Mouse (Mus musculus) MEL (cell line): Measurements from ENCODE around the gene Kirrel3. TPM values are rescaled to one million over a fixed set of nuclear protein-coding genes. Genes with fewer than 3 reads are reported as not detected.

Experiments used
- DNase-seq: peaks from one replicate; pipeline ENCODE4 v3.0.0; 2011; ENCODE audit warnings: low read depth, low spot score
- H3K27ac ChIP-seq: 2 replicates; pipeline ENCODE4 v1.5.1; 2012; ENCODE audit warnings: low read depth, mild to moderate bottlenecking, control low read depth, low read length, moderate library complexity; ENCODE audit not compliant: control insufficient read depth
- H3K27me3 ChIP-seq, 2 experiments: fragments of 150-350 bp in 1 of 2; sonication (generic) in 1 of 2; 2 replicates each; pipeline ENCODE4 v1.6.1; 2012; ENCODE audit warnings: low read length in 2 of 2, mild to moderate bottlenecking in 2 of 2, improper control_type of control experiment in 1 of 2, moderate library complexity in 1 of 2; ENCODE audit not compliant: insufficient read depth in 2 of 2, control insufficient read depth in 1 of 2
- H3K36me3 ChIP-seq, 2 experiments: 2 replicates each; pipeline ENCODE4 v1.6.1; 2012 to 2014; ENCODE audit warnings: low read length in 2 of 2, improper control_type of control experiment in 1 of 2, inconsistent platforms in 1 of 2, mild to moderate bottlenecking in 1 of 2; ENCODE audit not compliant: insufficient read depth in 2 of 2, control insufficient read depth in 1 of 2
- H3K4me1 ChIP-seq, 2 experiments: fragments of 150-350 bp in 1 of 2; sonication (generic) in 1 of 2; 2 replicates each; pipeline ENCODE4 v1.6.1; 2012; ENCODE audit warnings: low read length in 2 of 2, improper control_type of control experiment in 1 of 2, mild to moderate bottlenecking in 1 of 2; ENCODE audit not compliant: insufficient read depth in 2 of 2, control insufficient read depth in 1 of 2
- H3K4me3 ChIP-seq, 2 experiments: fragments of 150-350 bp in 1 of 2; sonication (generic) in 1 of 2; 2 replicates each; pipeline ENCODE4 v1.5.1; 2012; ENCODE audit warnings: low read depth in 2 of 2, low read length in 2 of 2, mild to moderate bottlenecking in 2 of 2, moderate library complexity in 2 of 2, control low read depth in 1 of 2, improper control_type of control experiment in 1 of 2; ENCODE audit not compliant: control insufficient read depth in 1 of 2, insufficient read depth in 1 of 2
- H3K79me2 ChIP-seq: 2 replicates; pipeline ENCODE4 v1.6.1; 2012; ENCODE audit warnings: mild to moderate bottlenecking, low read length, moderate library complexity; ENCODE audit not compliant: control insufficient read depth, poor library complexity, insufficient read depth
- H3K9ac ChIP-seq: 2 replicates; pipeline ENCODE4 v1.6.1; 2012; ENCODE audit warnings: low read depth, mild to moderate bottlenecking, control low read depth, low read length, moderate library complexity; ENCODE audit not compliant: control insufficient read depth, poor library complexity, severe bottlenecking
- H3K9me3 ChIP-seq: fragments of 150-350 bp; sonication (generic); replicated peaks from 2 replicates; pipeline ENCODE4 v1.6.1; 2012; ENCODE audit warnings: mild to moderate bottlenecking, low read length, improper control_type of control experiment, moderate library complexity; ENCODE audit not compliant: insufficient read depth
- BHLHE40 ChIP-seq: IDR thresholded peaks from 2 replicates; pipeline ENCODE4 v1.6.1; 2012; ENCODE audit warnings: low read depth, mild to moderate bottlenecking, inconsistent platforms, low read length, improper control_type of control experiment, borderline replicate concordance
- CTCF ChIP-seq, 3 experiments: IDR thresholded peaks in 2 of 3; conservative IDR thresholded peaks in 1 of 3; 2 replicates each; pipeline ENCODE4 v1.5.1; 2011 to 2012; ENCODE audit warnings: low read length in 3 of 3, low read depth in 2 of 3, mild to moderate bottlenecking in 2 of 3, improper control_type of control experiment in 1 of 3, inconsistent platforms in 1 of 3, mixed read lengths in 1 of 3, moderate library complexity in 1 of 3; ENCODE audit not compliant: control insufficient read depth in 1 of 3, insufficient read depth in 1 of 3, poor library complexity in 1 of 3, severe bottlenecking in 1 of 3
- ELF1 ChIP-seq: IDR thresholded peaks from 2 replicates; pipeline ENCODE4 v1.6.1; 2014; ENCODE audit warnings: low read depth, mild to moderate bottlenecking, inconsistent platforms, low read length, improper control_type of control experiment, moderate library complexity
- EP300 ChIP-seq, 2 experiments: IDR thresholded peaks; 2 replicates each; pipeline ENCODE4 v1.6.1; 2011; ENCODE audit warnings: improper control_type of control experiment in 2 of 2, low read length in 2 of 2, low read depth in 1 of 2, mild to moderate bottlenecking in 1 of 2
- ETS1 ChIP-seq: IDR thresholded peaks from 2 replicates; pipeline ENCODE4 v1.6.1; 2012; ENCODE audit warnings: low read depth, mild to moderate bottlenecking, inconsistent platforms, low read length, improper control_type of control experiment, moderate library complexity
- GABPA ChIP-seq: IDR thresholded peaks from 2 replicates; pipeline ENCODE4 v1.6.1; 2012; ENCODE audit warnings: low read depth, mild to moderate bottlenecking, inconsistent platforms, low read length, improper control_type of control experiment, moderate library complexity
- GATA1 ChIP-seq: IDR thresholded peaks from 2 replicates; pipeline ENCODE4 v1.6.1; 2011; ENCODE audit warnings: low read depth, low read length, improper control_type of control experiment
- HCFC1 ChIP-seq: IDR thresholded peaks from 2 replicates; pipeline ENCODE4 v1.6.1; 2012; ENCODE audit warnings: low read depth, mild to moderate bottlenecking, inconsistent platforms, low read length, improper control_type of control experiment, moderate library complexity
- JUND ChIP-seq: IDR thresholded peaks from 2 replicates; pipeline ENCODE4 v1.6.1; 2011; ENCODE audit warnings: low read depth, mild to moderate bottlenecking, improper control_type of control experiment, low read length
- MYB ChIP-seq: IDR thresholded peaks from 2 replicates; pipeline ENCODE4 v1.6.1; 2011; ENCODE audit warnings: mild to moderate bottlenecking, low read depth, low read length, improper control_type of control experiment
- NRF1 ChIP-seq: IDR thresholded peaks from 2 replicates; pipeline ENCODE4 v1.6.1; 2014; ENCODE audit warnings: low read depth, mild to moderate bottlenecking, inconsistent platforms, low read length, improper control_type of control experiment, moderate library complexity; ENCODE audit not compliant: poor library complexity, insufficient read depth, severe bottlenecking
- POLR2A ChIP-seq, 2 experiments: IDR thresholded peaks; 2 replicates each; pipeline ENCODE4 v1.6.1; 2011 to 2012; ENCODE audit warnings: low read length in 2 of 2, mild to moderate bottlenecking in 2 of 2, control low read depth in 1 of 2, improper control_type of control experiment in 1 of 2, low read depth in 1 of 2, moderate library complexity in 1 of 2; ENCODE audit not compliant: control insufficient read depth in 1 of 2, insufficient read depth in 1 of 2, poor library complexity in 1 of 2
- POLR2AphosphoS5 ChIP-seq: IDR thresholded peaks from 2 replicates; pipeline ENCODE4 v1.6.1; 2012; ENCODE audit warnings: low read depth, borderline replicate concordance, mild to moderate bottlenecking, inconsistent platforms, low read length, moderate library complexity, mixed read lengths
- RAD21 ChIP-seq: IDR thresholded peaks from 2 replicates; pipeline ENCODE4 v1.6.1; 2011; ENCODE audit warnings: mild to moderate bottlenecking, low read depth, low read length, improper control_type of control experiment
- TAL1 ChIP-seq: IDR thresholded peaks from 2 replicates; pipeline ENCODE4 v1.6.1; 2012; ENCODE audit warnings: mild to moderate bottlenecking, inconsistent platforms, low read length, moderate library complexity, mixed read lengths
- UBTF ChIP-seq: IDR thresholded peaks from 2 replicates; pipeline ENCODE4 v1.6.1; 2012; ENCODE audit warnings: low read depth, mild to moderate bottlenecking, inconsistent platforms, low read length, improper control_type of control experiment, moderate library complexity, borderline replicate concordance; ENCODE audit not compliant: insufficient read depth
- ZC3H11A ChIP-seq: IDR thresholded peaks from 2 replicates; pipeline ENCODE4 v1.6.1; 2012; ENCODE audit warnings: low read depth, mild to moderate bottlenecking, inconsistent platforms, low read length, improper control_type of control experiment
- ZKSCAN1 ChIP-seq: IDR thresholded peaks from 2 replicates; pipeline ENCODE4 v1.6.1; 2012; ENCODE audit warnings: low read depth, mild to moderate bottlenecking, inconsistent platforms, low read length, improper control_type of control experiment, moderate library complexity
- ZMIZ1 ChIP-seq: IDR thresholded peaks from 2 replicates; pipeline ENCODE4 v1.6.1; 2012; ENCODE audit warnings: low read depth, mild to moderate bottlenecking, inconsistent platforms, low read length, improper control_type of control experiment, moderate library complexity
- polyA plus RNA-seq, 2 experiments: library from polyadenylated mRNA; stranded (reverse) in 1 of 2; unstranded in 1 of 2; fragments of >175 nt in 1 of 2; fragments of >200 nt in 1 of 2; gene quantifications; 2 replicates each; pipeline versions ENCODE4 v1.2.1 to v1.2.4; 2012; ENCODE audit warnings: low replicate concordance in 2 of 2, low read depth in 1 of 2; ENCODE audit not compliant: insufficient read length in 2 of 2, insufficient read depth in 1 of 2, missing spikeins in 1 of 2
- total RNA-seq: library from RNA; depleted of rRNA; stranded (reverse); fragments of 300-350 nt; gene quantifications from 2 replicates; pipeline ENCODE4 v1.2.3, GENCODE M21; 2012

Gene Kirrel3
- total and polyA plus RNA-seq, 3 experiments: 0.06 TPM; not detected in 2

- Histone ChIP-seq H3K36me3 (peaks cover 6 to 28% of the 10 kb centered on the region in 2 experiments), H3K4me1 (peaks cover 4 to 29% of the 10 kb centered on the region in 2 experiments), H3K9ac (no peak overlapping the region), H3K79me2 (peaks cover 10% of the 10 kb centered on the region), H3K9me3 (no peaks in the 10 kb centered on the region), H3K27me3 (no peaks in the 10 kb centered on the region), H3K27ac (peak overlapping the region; percentile 16; the same call in 1 of the 2 replicates), H3K4me3 (no peak overlapping the region)
- peak; percentile 47 for DNase-seq
- TF ChIP-seq ZMIZ1 (no peak), CTCF (IDR thresholded peaks at IDR 0.05 in 2 of 3, conservative IDR thresholded peaks at IDR 0.05 in 1 of 3; ENCODE audit: control insufficient read depth in 1 of 3, insufficient read depth in 1 of 3, low read depth in 2 of 3, low read length in 3 of 3, poor library complexity in 1 of 3, severe bottlenecking in 1 of 3) (no peak), POLR2AphosphoS5 (no peak), TAL1 (no peak), POLR2A (IDR thresholded peaks at IDR 0.05; ENCODE audit: control insufficient read depth in 1 of 2, insufficient read depth in 1 of 2, low read depth in 1 of 2, low read length in 2 of 2, poor library complexity in 1 of 2) (no peak), ELF1 (peak; percentile 28; the same call in 1 of the 2 replicates), EP300 (IDR thresholded peaks at IDR 0.05; ENCODE audit: low read depth in 1 of 2, low read length in 2 of 2) (peak in 1 of 2 experiments; percentile 16; a peak in 1 of 4 replicates), ZKSCAN1 (no peak), RAD21 (no peak), GABPA (no peak)
These were observed 570.9 kb downstream of the Kirrel3 start for GRCm38 (mm10) chr9:35056611-35057010.

DNA sequence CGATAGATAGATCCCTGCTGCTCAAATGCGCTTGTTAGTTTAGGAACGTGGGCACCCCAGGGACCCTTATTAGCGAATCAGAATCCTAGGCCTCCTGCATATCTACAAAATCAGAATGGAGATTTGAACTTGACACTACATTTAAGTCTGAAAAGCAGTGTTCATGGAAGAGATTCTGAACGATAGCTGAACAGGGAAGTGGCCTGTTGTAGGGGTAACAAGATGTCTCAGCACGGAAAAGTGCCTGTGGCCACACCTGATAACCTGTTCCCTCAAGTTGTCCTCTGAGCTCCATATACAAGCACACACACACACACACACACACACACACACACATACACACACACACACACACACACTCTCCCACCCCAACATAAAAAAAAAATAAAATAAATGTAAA lies 571.9 kb downstream of the Kirrel3 start:
- TF ChIP-seq GATA1: no peak
- Histone ChIP-seq H3K79me2 (peaks cover 10% of the 10 kb centered on the region), H3K27me3 (no peaks in the 10 kb centered on the region), H3K4me1 (peaks cover 11 to 35% of the 10 kb centered on the region in 2 experiments), H3K36me3 (peaks cover 1 to 34% of the 10 kb centered on the region in 2 experiments; a peak in 3 of 4 replicates), H3K4me3 (no peak overlapping the region), H3K27ac (no peak overlapping the region), H3K9ac (no peak overlapping the region), H3K9me3 (no peaks in the 10 kb centered on the region)
- no peak for DNase-seq

GRCm38 (mm10) chr9:35058186-35058585 lies 572.5 kb downstream of the Kirrel3 start:
- H3K36me3 ChIP-seq: peaks cover 1 to 39% of the 10 kb centered on the region in 2 experiments; a peak in 3 of 4 replicates
- no peak for TF ChIP-seq UBTF
- TF ChIP-seq HCFC1: no peak
- TF ChIP-seq BHLHE40: no peak
- TF ChIP-seq NRF1: no peak
- TF ChIP-seq ZC3H11A: no peak
- TF ChIP-seq MYB: no peak
- no peak for TF ChIP-seq TAL1
- no peak for TF ChIP-seq JUND
- no peak for TF ChIP-seq ETS1
- no peak for TF ChIP-seq ELF1

More at GRCm38 (mm10) chr9:35058186-35058585, 572.5 kb downstream of the Kirrel3 start:
- Histone ChIP-seq H3K9ac (no peak overlapping the region), H3K79me2 (peaks cover 10% of the 10 kb centered on the region), H3K4me1 (peaks cover 11 to 35% of the 10 kb centered on the region in 2 experiments), H3K4me3 (no peak overlapping the region), H3K9me3 (no peaks in the 10 kb centered on the region), H3K27ac (no peak overlapping the region), H3K27me3 (no peaks in the 10 kb centered on the region)
- no peak for DNase-seq
